Mouse (Mus musculus) liver, postnatal 0 days (tissue): ENCODE results near the gene Sult2b1. TPM values are rescaled to one million over a fixed set of nuclear protein-coding genes. Genes with fewer than 3 reads are reported as not detected.

Experiments used
- ATAC-seq: fragments of 200-750 bp; cut with Nextera tagmentation; 2 replicates; pipeline ENCODE4 v1.8.0; 2017; ENCODE audit warnings: mild to moderate bottlenecking, moderate library complexity
- DNase-seq: peaks from one replicate; pipeline ENCODE4 v3.0.0-alpha.2; 2016
- H3K27ac ChIP-seq: fragments of 300-500 bp; sonication (generic); 2 replicates; pipeline ENCODE4 v1.5.1; 2014; ENCODE audit warnings: antibody characterized with exemption, moderate library complexity, mild to moderate bottlenecking, low read depth
- H3K27me3 ChIP-seq: fragments of 300-500 bp; sonication (generic); 2 replicates; pipeline ENCODE4 v1.6.1; 2014; ENCODE audit warnings: low read length, control low read depth, mixed read lengths; ENCODE audit not compliant: insufficient read depth
- H3K36me3 ChIP-seq: fragments of 300-500 bp; sonication (generic); replicated peaks from 2 replicates; pipeline ENCODE4 v1.6.1; 2014; ENCODE audit warnings: mild to moderate bottlenecking, control low read depth, low read length, moderate library complexity, mixed read lengths; ENCODE audit not compliant: insufficient read depth
- H3K4me1 ChIP-seq: fragments of 300-500 bp; sonication (generic); 2 replicates; pipeline ENCODE4 v1.6.1; 2014; ENCODE audit warnings: antibody characterized with exemption, mild to moderate bottlenecking, control low read depth; ENCODE audit not compliant: insufficient read depth
- H3K4me2 ChIP-seq: fragments of 300-500 bp; sonication (generic); 2 replicates; pipeline ENCODE4 v1.6.1; 2014; ENCODE audit warnings: low read depth, mild to moderate bottlenecking, low read length, moderate library complexity, mixed read lengths
- H3K4me3 ChIP-seq: fragments of 300-500 bp; sonication (generic); 2 replicates; pipeline ENCODE4 v1.5.1; 2014; ENCODE audit warnings: low read depth, low read length
- H3K9ac ChIP-seq: fragments of 300-500 bp; sonication (generic); replicated peaks from 2 replicates; pipeline ENCODE4 v1.6.1; 2014; ENCODE audit warnings: mild to moderate bottlenecking, moderate library complexity
- H3K9me3 ChIP-seq: fragments of 300-500 bp; sonication (generic); 2 replicates; pipeline ENCODE4 v1.6.1; 2016; ENCODE audit warnings: mild to moderate bottlenecking, control low read depth, low read length, mixed read lengths
- CTCF ChIP-seq: sonication (generic); IDR thresholded peaks from 2 replicates; pipeline ENCODE4 v1.5.1; 2016; ENCODE audit warnings: antibody characterized with exemption, low read depth
- EP300 ChIP-seq: IDR thresholded peaks from 2 replicates; pipeline ENCODE4 v1.6.1; 2016; ENCODE audit warnings: antibody characterized with exemption, low read depth, mild to moderate bottlenecking
- WGBS: fragments of 180-500 bp; shearing (Covaris S2); extraction: QIAGEN DNeasy Blood & Tissue Kit; methylation state at CpG from one replicate; pipeline ENCODE4 v1.1.7; 2014; ENCODE audit not compliant: insufficient replicate concordance; 5-methylcytosine and 5-hydroxymethylcytosine counted together
- polyA plus RNA-seq: library from polyadenylated mRNA; unstranded; fragments of >200 nt; fragmentation: Nextera tagmentation; extraction: Ambion mirVana; gene quantifications from 2 replicates; pipeline ENCODE4 v1.2.1, GENCODE M21; 2015

The Sult2b1 gene
- polyA plus RNA-seq, 1 experiment from 2014 or later, result 0.26 TPM

DNA sequence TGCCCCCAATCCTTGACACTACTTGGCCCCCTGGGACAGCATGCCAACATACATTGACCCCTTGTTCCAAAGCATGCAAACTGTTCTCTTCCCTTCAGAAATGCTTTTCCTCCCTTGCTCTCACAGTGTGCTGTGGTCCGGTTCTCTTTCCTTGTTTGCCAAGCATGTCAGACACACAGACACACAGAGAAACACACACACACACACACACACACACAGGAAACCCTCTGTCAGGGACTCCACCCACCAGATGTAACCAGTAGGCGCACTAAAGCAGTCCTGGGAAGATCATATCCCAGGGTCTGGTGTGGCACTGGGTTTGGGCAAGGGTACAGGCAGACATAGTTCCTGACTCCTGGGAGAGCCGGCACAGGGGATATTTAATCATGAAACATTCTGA, 97.6 kb downstream of the Sult2b1 start:
- ATAC-seq, result no peak
- TF ChIP-seq EP300 (no peak), CTCF (no peak)

DNA sequence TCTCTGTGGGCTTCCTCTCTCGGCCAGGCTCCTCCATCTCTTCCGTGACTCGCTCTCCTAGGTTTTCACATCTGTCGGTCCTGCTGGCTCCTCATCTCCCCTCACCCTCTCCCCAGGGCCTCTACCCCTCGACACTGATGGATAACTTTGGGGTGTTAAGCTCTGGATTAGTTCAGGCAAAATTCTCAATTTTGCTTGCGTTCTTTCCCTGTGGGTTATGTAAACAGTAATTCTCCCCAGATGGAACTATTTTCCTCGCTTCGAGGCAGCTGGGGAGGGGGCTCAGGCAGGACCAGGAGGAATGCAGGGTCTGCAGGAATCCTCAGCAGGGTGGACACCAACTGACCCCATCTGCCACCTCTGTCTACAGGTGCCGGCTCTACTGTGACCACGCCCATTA, 98.7 kb downstream of the Sult2b1 start:
- Histone ChIP-seq H3K4me3 (no peak overlapping the region), H3K27me3 (no peaks in the 10 kb centered on the region), H3K36me3 (no peaks in the 10 kb centered on the region), H3K9me3 (no peaks in the 10 kb centered on the region), H3K9ac (no peak overlapping the region), H3K4me1 (peaks cover 13% of the 10 kb centered on the region), H3K4me2 (no peak overlapping the region), H3K27ac (no peak overlapping the region)
- ATAC-seq (no peak), DNase-seq (no peak)
- TF ChIP-seq CTCF, result no peak
- no peak for TF ChIP-seq EP300
- WGBS, result 63% methylated on average over 10 of the region's 10 CpGs

More for the DNA sequence above, 97.6 kb downstream of the Sult2b1 start:
- no peaks in the 10 kb centered on the region for H3K36me3 ChIP-seq
- no peak for DNase-seq
- H3K9me3 ChIP-seq, result no peaks in the 10 kb centered on the region
- no peak overlapping the region for H3K9ac ChIP-seq
- peaks cover 6% of the 10 kb centered on the region; the same call in 1 of the 2 replicates for H3K4me1 ChIP-seq
- H3K27ac ChIP-seq, result no peak overlapping the region
- H3K27me3 ChIP-seq, result no peaks in the 10 kb centered on the region
- WGBS, result 56% methylated on average over 3 of the region's 3 CpGs
- H3K4me2 ChIP-seq, result no peak overlapping the region
- H3K4me3 ChIP-seq, result no peak overlapping the region

- no peak within 1 kb of the TSS for H3K4me3 ChIP-seq
- H3K4me1 ChIP-seq, result peaks cover 16% of the 10 kb centered on the region
- H3K27ac ChIP-seq, result no peak within 1 kb of the TSS
- H3K9me3 ChIP-seq, result no peaks in the 10 kb centered on the region
- WGBS, result 69% methylated on average over 7 of the region's 7 CpGs
- H3K36me3 ChIP-seq, result no peaks in the 10 kb centered on the region
- TF ChIP-seq CTCF (no peak), EP300 (no peak)
- H3K9ac ChIP-seq, result no peak within 1 kb of the TSS
- no peaks in the 10 kb centered on the region for H3K27me3 ChIP-seq
- no peak within 1 kb of the TSS for H3K4me2 ChIP-seq
- DNase-seq, result no peak
- ATAC-seq, result no peak
These were observed 100.9 kb downstream of the Sult2b1 start, which contains the start of gene Ntn5 for GRCm38 (mm10) chr7:45683396-45684050. Gene Ntn5 (plus strand): TSS chr7:45684022.

DNA sequence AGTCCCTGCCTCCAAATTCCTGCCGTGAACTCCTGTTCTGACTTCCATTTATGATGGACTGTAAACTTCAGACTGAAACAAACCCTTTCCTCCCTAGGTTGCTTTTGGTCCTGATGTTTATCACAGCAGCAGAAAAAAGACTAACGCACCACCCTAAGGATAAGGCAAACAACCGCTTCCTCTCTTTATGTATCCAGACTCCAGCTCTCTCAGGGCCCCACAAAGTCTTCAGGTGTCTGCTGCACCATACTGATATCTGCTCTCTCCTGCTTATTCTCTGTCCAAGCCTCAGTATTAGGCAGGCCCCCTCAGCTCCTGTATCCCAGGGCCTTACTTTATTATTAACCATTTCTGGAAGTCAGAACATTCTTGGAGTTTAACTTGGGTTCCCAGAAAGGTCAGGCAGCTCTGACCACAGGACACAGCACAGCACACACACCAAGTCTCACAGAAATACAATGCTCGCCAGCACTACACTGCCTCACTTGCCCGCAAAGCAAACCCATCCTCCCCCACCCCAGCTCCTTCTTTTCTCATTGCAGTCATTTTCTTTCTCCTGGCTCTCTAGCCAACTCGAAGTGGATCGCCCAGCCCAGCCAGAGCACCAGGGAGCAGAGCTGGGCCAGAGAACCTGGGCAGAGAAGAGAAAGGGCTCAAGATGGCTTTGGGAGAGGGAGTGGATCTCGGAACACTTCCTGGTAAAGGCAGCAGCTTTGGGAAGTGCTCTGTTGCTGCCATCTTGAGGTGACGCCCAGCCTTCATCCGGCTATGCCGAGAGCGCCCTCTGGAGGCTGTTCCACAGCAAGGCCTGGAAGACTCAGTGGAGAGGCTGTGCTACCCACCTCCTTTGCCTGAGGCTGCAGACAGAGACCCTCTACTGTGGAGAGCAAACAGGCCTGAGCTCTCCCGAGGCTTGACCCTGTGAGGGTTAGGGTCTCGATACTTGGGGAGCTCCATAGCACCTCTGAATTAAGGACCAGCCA, 102.0 kb downstream of the Sult2b1 start:
- peak; percentile 65 for ATAC-seq
- Histone ChIP-seq H3K4me3 (peak overlapping the region; percentile 15; the same call in 1 of the 2 replicates), H3K9me3 (no peaks in the 10 kb centered on the region), H3K9ac (peak overlapping the region; percentile 34; the same call in 1 of the 2 replicates), H3K27me3 (no peaks in the 10 kb centered on the region), H3K27ac (0 out of 2 replicates have a peak overlapping the region, but pooled peaks have one; percentile 22), H3K36me3 (no peaks in the 10 kb centered on the region), H3K4me1 (peaks cover 16% of the 10 kb centered on the region), H3K4me2 (peak overlapping the region; percentile 59)
- 26% methylated on average over 14 of the region's 14 CpGs for WGBS
- peak; percentile 99 for TF ChIP-seq CTCF
- no peak for TF ChIP-seq EP300
- peak; percentile 89 for DNase-seq

- no peaks in the 10 kb centered on the region for H3K27me3 ChIP-seq
- 43% methylated on average over 8 of the region's 8 CpGs for WGBS
- H3K4me3 ChIP-seq, result no peak overlapping the region
- peaks cover 16% of the 10 kb centered on the region for H3K4me1 ChIP-seq
- no peak overlapping the region for H3K9ac ChIP-seq
- TF ChIP-seq EP300, result no peak
- TF ChIP-seq CTCF, result no peak
- H3K4me2 ChIP-seq, result no peak overlapping the region
- no peaks in the 10 kb centered on the region for H3K9me3 ChIP-seq
- H3K27ac ChIP-seq, result 0 out of 2 replicates have a peak overlapping the region, but pooled peaks have one; percentile 60
- DNase-seq (no peak), ATAC-seq (0 out of 2 replicates have a peak, but pooled peaks have one; percentile 20)
- no peaks in the 10 kb centered on the region for H3K36me3 ChIP-seq
These were observed 103.3 kb downstream of the Sult2b1 start for GRCm38 (mm10) chr7:45681046-45681736.

Other genes with a start within 250 kb of the Sult2b1 start
- gene Hsd17b14, start 229.8 kb downstream of the Sult2b1 start, polyA plus RNA-seq, result 0.24 and 0.62 TPM in 2 replicates
- 32.3 and 38.9 TPM in 2 replicates for gene Bcat2, start 214.5 kb downstream of the Sult2b1 start, polyA plus RNA-seq
- 7.6 and 7.8 TPM in 2 replicates for gene Fgf21, start 169.2 kb downstream of the Sult2b1 start, polyA plus RNA-seq
- 0.56 TPM in 1 of 2 replicates, not detected in the other for gene Fut1, start 167.4 kb downstream of the Sult2b1 start, polyA plus RNA-seq
- 0.09 TPM in 1 of 2 replicates, not detected in the other for gene Izumo1, start 162.9 kb downstream of the Sult2b1 start, polyA plus RNA-seq
- 3.4 and 3.6 TPM in 2 replicates for gene Rasip1, start 157.2 kb downstream of the Sult2b1 start, polyA plus RNA-seq
- gene Mamstr, start 144.7 kb downstream of the Sult2b1 start, polyA plus RNA-seq, result 0.31 and 0.54 TPM in 2 replicates
- not detected in 2 replicates for gene Fut2, start 118.3 kb downstream of the Sult2b1 start, polyA plus RNA-seq
- gene Ntn5, start 100.6 kb downstream of the Sult2b1 start, polyA plus RNA-seq, result 0.07 TPM in 1 of 2 replicates, not detected in the other
- 0.04 TPM in 1 of 2 replicates, not detected in the other for gene Sec1, start 90.3 kb downstream of the Sult2b1 start, polyA plus RNA-seq
- gene Car11, start 84.8 kb downstream of the Sult2b1 start, polyA plus RNA-seq, result 0.14 and 0.15 TPM in 2 replicates
- 3.6 and 5.2 TPM in 2 replicates for gene Dbp, start 79.6 kb downstream of the Sult2b1 start, polyA plus RNA-seq
- gene Rpl18, start 69.2 kb downstream of the Sult2b1 start, polyA plus RNA-seq, result 494 and 510 TPM in 2 replicates
- gene Sphk2, start 66.7 kb downstream of the Sult2b1 start, polyA plus RNA-seq, result 15.5 and 17.3 TPM in 2 replicates
- 0.13 TPM in 1 of 2 replicates, not detected in the other for gene Fam83e, start 63.5 kb downstream of the Sult2b1 start, polyA plus RNA-seq
- not detected in 2 replicates for gene Spaca4, start 58.9 kb downstream of the Sult2b1 start, polyA plus RNA-seq
- gene Lmtk3, start 931 bp downstream of the Sult2b1 start, polyA plus RNA-seq, result not detected in 2 replicates
- 21.4 and 24.2 TPM in 2 replicates for gene Cyth2, start 29.9 kb upstream of the Sult2b1 start, polyA plus RNA-seq
- 0.11 and 0.32 TPM in 2 replicates for gene Kcnj14, start 40.1 kb upstream of the Sult2b1 start, polyA plus RNA-seq
- gene Grwd1, start 46.3 kb upstream of the Sult2b1 start, polyA plus RNA-seq, result 18.3 and 19.3 TPM in 2 replicates
- 33.9 and 37.3 TPM in 2 replicates for gene Kdelr1, start 88.1 kb upstream of the Sult2b1 start, polyA plus RNA-seq
- 0.02 and 0.05 TPM in 2 replicates for gene Grin2d, start 93.7 kb upstream of the Sult2b1 start, polyA plus RNA-seq
- gene Syngr4, start 112.0 kb upstream of the Sult2b1 start, polyA plus RNA-seq, result 0.70 and 0.71 TPM in 2 replicates
- 3.5 and 4.3 TPM in 2 replicates for gene Tmem143, start 112.3 kb upstream of the Sult2b1 start, polyA plus RNA-seq
- 56.0 and 57.7 TPM in 2 replicates for gene Emp3, start 136.7 kb upstream of the Sult2b1 start, polyA plus RNA-seq
- 0.64 and 1.2 TPM in 2 replicates for gene Ccdc114, start 139.4 kb upstream of the Sult2b1 start, polyA plus RNA-seq
- 9.9 and 10.8 TPM in 2 replicates for gene Abcc6, start 245.6 kb upstream of the Sult2b1 start, polyA plus RNA-seq
- 18.4 and 19.9 TPM in 2 replicates for gene Nomo1, start 249.0 kb upstream of the Sult2b1 start, polyA plus RNA-seq